Mouse (Mus musculus) G1E (cell line): ENCODE measurements around the gene Marco. TPM values are rescaled to one million over a fixed set of nuclear protein-coding genes. Genes with fewer than 3 reads are reported as not detected.

Experiments used
- ATAC-seq: 2 replicates; pipeline ENCODE4 v1.8.0; 2016; ENCODE audit warnings: mild to moderate bottlenecking; ENCODE audit not compliant: insufficient number of reproducible peaks, poor library complexity, low FRiP score, severe bottlenecking; ENCODE audit errors: extremely low read depth
- DNase-seq: peaks from one replicate; pipeline ENCODE4 v3.0.0; 2012; ENCODE audit warnings: low spot score
- H3K27me3 ChIP-seq: 2 replicates; pipeline ENCODE4 v1.6.1; 2012; ENCODE audit warnings: mild to moderate bottlenecking, low read length, inconsistent platforms; ENCODE audit not compliant: insufficient read depth
- H3K36me3 ChIP-seq: replicated peaks from 2 replicates; pipeline ENCODE3; 2012; ENCODE audit warnings: mild to moderate bottlenecking, inconsistent platforms
- H3K4me1 ChIP-seq: 2 replicates; pipeline ENCODE4 v1.6.1; 2012; ENCODE audit warnings: low read depth, low read length, inconsistent platforms, mixed read lengths; ENCODE audit not compliant: insufficient read depth
- H3K4me3 ChIP-seq: 2 replicates; pipeline ENCODE4 v1.5.1; 2012; ENCODE audit warnings: low read depth, mild to moderate bottlenecking, inconsistent platforms, low read length, moderate library complexity, mixed read lengths
- H3K9me3 ChIP-seq: replicated peaks from 2 replicates; pipeline ENCODE4 v1.6.1; 2012; ENCODE audit warnings: inconsistent platforms
- CTCF ChIP-seq: IDR thresholded peaks from 2 replicates; pipeline ENCODE4 v1.5.1; 2012; ENCODE audit warnings: low read depth, low read length, inconsistent platforms, mixed read lengths
- GATA1 ChIP-seq: IDR thresholded peaks from 2 replicates; pipeline ENCODE4 v1.6.1; 2012; ENCODE audit warnings: borderline replicate concordance, low read length, inconsistent platforms, mixed read lengths
- GATA2 ChIP-seq: IDR thresholded peaks from 2 replicates; pipeline ENCODE4 v1.6.1; 2012; ENCODE audit warnings: low read depth, low read length, inconsistent platforms, borderline replicate concordance
- POLR2AphosphoS5 ChIP-seq: IDR thresholded peaks from 2 replicates; pipeline ENCODE4 v1.6.1; 2012; ENCODE audit warnings: low read depth, low read length, inconsistent platforms; ENCODE audit not compliant: insufficient replicate concordance
- TAL1 ChIP-seq: conservative IDR thresholded peaks from 2 replicates; pipeline ENCODE4 v1.6.1; 2012; ENCODE audit warnings: low read depth, low read length, inconsistent platforms, mixed read lengths
- polyA plus RNA-seq: library from polyadenylated mRNA; stranded (reverse); fragments of >175 nt; gene quantifications from 2 replicates; pipeline ENCODE4 v1.2.3, GENCODE M21; 2012
- total RNA-seq, 2 experiments: library from RNA; stranded (forward) in 1 of 2; stranded (reverse) in 1 of 2; fragments of 200-1000 nt in 1 of 2; fragments of >200 nt in 1 of 2; fragmentation: Nextera tagmentation in 1 of 2; gene quantifications; 2 replicates each; pipeline ENCODE4 v1.2.3; 2014 to 2017

The Marco gene
- total and polyA plus RNA-seq, 3 experiments = 0.11 TPM; not detected in 2

DNA sequence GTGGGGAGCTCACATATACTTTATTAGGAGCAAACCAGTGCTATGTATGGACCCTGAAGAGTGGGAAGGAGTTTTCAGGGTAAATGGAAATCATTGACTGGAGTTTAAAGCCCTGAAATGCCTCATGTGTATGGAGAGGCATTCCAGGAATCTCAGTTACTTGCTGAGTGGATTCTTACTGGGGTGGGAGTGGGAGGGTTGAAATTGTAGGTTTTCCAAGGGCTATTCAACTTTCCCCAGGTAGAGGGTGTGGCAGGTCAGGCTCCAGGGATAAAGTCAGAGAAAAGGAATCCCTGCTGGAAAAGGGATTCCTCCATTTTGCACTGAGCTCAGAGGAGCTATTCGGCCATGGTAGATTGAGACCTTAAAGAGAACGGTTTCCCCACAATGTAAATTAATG lies 25.1 kb upstream of the Marco start:
- peaks cover 41% of the 10 kb centered on the region for H3K9me3 ChIP-seq
- TF ChIP-seq POLR2AphosphoS5 = no peak
- no peak for TF ChIP-seq CTCF
- TF ChIP-seq GATA1 = no peak
- TF ChIP-seq TAL1 = no peak
- DNase-seq (no peak), ATAC-seq (no peak)
- H3K4me3 ChIP-seq = no peak overlapping the region
- no peaks in the 10 kb centered on the region for H3K27me3 ChIP-seq
- no peaks in the 10 kb centered on the region for H3K4me1 ChIP-seq
- H3K36me3 ChIP-seq = no peaks in the 10 kb centered on the region

DNA sequence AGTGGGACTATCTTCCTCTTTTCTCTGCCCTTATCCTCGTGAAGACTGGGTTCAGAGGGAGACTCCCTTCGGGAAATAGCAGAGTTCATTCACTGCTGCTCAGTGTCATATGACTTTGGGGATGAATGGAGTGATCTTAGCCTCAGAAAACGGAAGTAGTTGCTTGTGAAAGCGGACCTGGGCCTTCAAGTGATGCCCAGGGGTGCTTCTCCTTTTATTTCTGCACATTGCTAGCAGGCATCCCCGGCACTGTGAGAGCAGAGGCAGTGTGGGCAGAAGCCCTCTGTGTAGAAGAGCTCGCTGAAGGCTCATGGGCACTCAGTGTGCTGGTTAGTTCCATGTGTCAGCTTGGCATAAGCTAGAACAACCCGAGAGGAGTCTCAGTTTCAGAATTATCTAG lies 12.8 kb upstream of the Marco start:
- DNase-seq (no peak), ATAC-seq (no peak)
- Histone ChIP-seq H3K36me3 (no peaks in the 10 kb centered on the region), H3K9me3 (peaks cover 67% of the 10 kb centered on the region), H3K4me3 (no peak overlapping the region), H3K27me3 (no peaks in the 10 kb centered on the region), H3K4me1 (no peaks in the 10 kb centered on the region)
- TF ChIP-seq GATA1 (no peak), GATA2 (no peak), POLR2AphosphoS5 (no peak), CTCF (no peak), TAL1 (no peak)

DNA sequence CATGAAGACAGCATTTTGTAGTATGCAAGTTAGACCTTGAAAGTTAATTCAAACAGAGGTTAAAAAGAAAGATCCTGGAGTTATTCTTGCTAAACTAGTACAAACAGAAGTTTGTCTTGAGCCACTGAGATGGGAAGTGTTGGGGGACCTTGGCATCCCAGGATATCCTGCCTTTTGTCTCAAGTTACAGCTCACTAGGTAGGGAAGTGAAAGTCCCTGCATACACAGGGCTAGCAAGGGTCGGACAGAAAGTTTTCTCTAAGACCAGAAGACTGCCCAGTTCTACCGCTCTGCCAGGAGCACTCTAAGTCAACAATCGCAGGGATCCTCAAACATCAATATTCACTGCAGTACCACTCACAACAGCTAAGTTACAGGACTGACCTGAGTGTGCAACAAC lies 5.5 kb upstream of the Marco start:
- TF ChIP-seq TAL1 (no peak), GATA2 (no peak), POLR2AphosphoS5 (no peak), GATA1 (no peak), CTCF (no peak)
- H3K27me3 ChIP-seq = no peaks in the 10 kb centered on the region
- no peaks in the 10 kb centered on the region for H3K36me3 ChIP-seq
- peaks cover 77% of the 10 kb centered on the region for H3K9me3 ChIP-seq
- H3K4me3 ChIP-seq = no peak overlapping the region
- no peak for DNase-seq
- ATAC-seq = no peak
- no peaks in the 10 kb centered on the region for H3K4me1 ChIP-seq

- Histone ChIP-seq H3K9me3 (peaks cover 79% of the 10 kb centered on the region), H3K27me3 (no peaks in the 10 kb centered on the region), H3K36me3 (no peaks in the 10 kb centered on the region), H3K4me3 (no peak overlapping the region), H3K4me1 (no peaks in the 10 kb centered on the region)
- TF ChIP-seq POLR2AphosphoS5 (no peak), CTCF (no peak), GATA2 (no peak), TAL1 (no peak), GATA1 (no peak)
- ATAC-seq (no peak), DNase-seq (no peak)
These were observed 4.2 kb upstream of the Marco start for GRCm38 (mm10) chr1:120508976-120509375.

DNA sequence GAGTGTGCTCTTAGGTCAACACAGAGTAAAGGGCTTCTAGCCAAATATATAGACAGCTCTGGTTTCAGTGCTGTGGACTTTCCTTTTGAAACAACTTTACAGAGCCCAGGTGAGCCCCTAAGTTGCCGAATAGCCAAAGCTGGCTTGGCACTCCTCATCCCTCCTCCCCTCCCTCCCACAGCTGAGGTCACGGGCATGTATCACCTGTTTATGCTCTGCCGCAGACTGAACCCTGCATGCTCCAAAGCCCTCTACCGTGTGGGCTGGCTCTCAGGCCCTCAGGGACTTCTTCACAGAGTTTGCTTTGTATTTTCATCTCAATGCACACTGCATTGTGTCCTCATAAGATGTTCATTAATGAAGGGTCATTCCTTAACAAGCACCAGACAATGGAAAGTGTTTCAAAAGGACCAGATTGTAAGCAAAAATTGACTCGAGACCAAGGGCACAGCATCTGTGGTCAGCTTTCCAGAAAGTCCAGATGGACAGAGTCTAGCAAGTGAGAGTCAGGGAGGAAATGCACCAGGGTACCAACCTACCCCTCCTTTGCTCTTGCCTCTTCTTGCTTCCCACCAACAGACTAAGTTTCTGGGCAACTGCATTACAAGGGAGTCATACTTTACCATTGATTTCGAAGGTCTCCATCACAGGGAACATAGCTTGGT lies 646 bp downstream of the Marco start:
- no peak overlapping the region for H3K4me3 ChIP-seq
- ATAC-seq = no peak

GRCm38 (mm10) chr1:120501496-120501895 lies 3.3 kb downstream of the Marco start:
- TF ChIP-seq CTCF (no peak), TAL1 (no peak), GATA1 (no peak), GATA2 (no peak), POLR2AphosphoS5 (no peak)
- peaks cover 54% of the 10 kb centered on the region for H3K9me3 ChIP-seq
- H3K4me1 ChIP-seq = no peaks in the 10 kb centered on the region
- H3K4me3 ChIP-seq = no peak overlapping the region
- ATAC-seq (no peak), DNase-seq (no peak)
- no peaks in the 10 kb centered on the region for H3K36me3 ChIP-seq
- no peaks in the 10 kb centered on the region for H3K27me3 ChIP-seq

More for the DNA sequence above, 646 bp downstream of the Marco start:
- H3K27me3 ChIP-seq = no peaks in the 10 kb centered on the region
- no peaks in the 10 kb centered on the region for H3K4me1 ChIP-seq
- TF ChIP-seq GATA1 (no peak), GATA2 (no peak), TAL1 (no peak), CTCF (no peak), POLR2AphosphoS5 (no peak)
- peaks cover 68% of the 10 kb centered on the region for H3K9me3 ChIP-seq
- H3K36me3 ChIP-seq = no peaks in the 10 kb centered on the region
- no peak for DNase-seq

- H3K27me3 ChIP-seq = no peaks in the 10 kb centered on the region
- no peak overlapping the region for H3K4me3 ChIP-seq
- ATAC-seq (no peak), DNase-seq (no peak)
- H3K36me3 ChIP-seq = no peaks in the 10 kb centered on the region
- H3K9me3 ChIP-seq = peaks cover 58% of the 10 kb centered on the region
- TF ChIP-seq CTCF (no peak), POLR2AphosphoS5 (no peak), TAL1 (no peak), GATA1 (no peak), GATA2 (no peak)
- no peaks in the 10 kb centered on the region for H3K4me1 ChIP-seq
These were observed 6.8 kb downstream of the Marco start for GRCm38 (mm10) chr1:120498036-120498435.
